ENCODE assay signal across 28 mouse cellular contexts in genomic region chr13:58456547-58456946, GRCm38 (mm10). TPM values are rescaled to one million over a fixed set of nuclear protein-coding genes. Genes with fewer than 3 reads are reported as not detected.
A peak's percentile ranks its signal among the peaks of the same experiment; 100 is the strongest.
DNase-seq lines count a peak whose midpoint lies in the region; ATAC-seq and TF ChIP-seq lines count a peak whose summit lies in the region.
"Had no signal": no experiment of that assay in that cellular context is flagged by ENCODE, and none has a peak within 500 bp of the region (broad histone marks: within the 10 kb centered on the region; RNA-seq: fewer than 3 reads in every experiment).

No protein-coding gene starts in this region.

- peak; percentile 18 for DNase-seq in lung, postnatal 14 days
- DNase-seq in lung, adult 2 months, result no peak
- DNase-seq in brain, adult 2 months (ENCODE audit: low read depth, low spot score), result peak; percentile 30
- DNase-seq in lung, postnatal 25 days (ENCODE audit: low spot score), result peak; percentile 35
- no peak for DNase-seq in right cerebral cortex, postnatal 4 days
- no peak for DNase-seq in Muller cell, postnatal 12 days (ENCODE audit: inconsistent ontology term)
- DNase-seq: adrenal gland, postnatal 10 days; B cell, adult 2 months; cerebellum, adult 11 months; cerebellum, postnatal 10 days; heart, adult 2 months; heart, postnatal 4 days; kidney, adult 9 months; kidney, postnatal 14 days; liver, postnatal 0 days; midbrain, embryonic 14.5 days; retina, postnatal 1 day; right cerebral cortex, postnatal 14 days; thymus, adult 18-20 months; thymus, postnatal 25 days had no signal

- no peak for ATAC-seq in CD4-positive, CD25-positive, alpha-beta regulatory T cell, adult 4 months
- ATAC-seq: forebrain, embryonic 16.5 days; intestine, postnatal 0 days; liver, postnatal 0 days had no signal

- 42% methylated on average over 10 of the region's 10 CpGs for WGBS in lung, adult 2 months

- no peak for TF ChIP-seq POLR2A in lung, adult 2 months (IDR thresholded peaks at IDR 0.05; ENCODE audit: borderline replicate concordance, extremely low read depth, low read depth, low read length)

- H3K4me3 ChIP-seq in lung, adult 2 months (replicated peaks; ENCODE audit: extremely low read depth, low read depth, low read length), result no peak overlapping the region
- H3K4me3 ChIP-seq: embryonic facial prominence, embryonic 13.5 days; erythroblast, embryonic 14.5 days; heart, adult 2 months; heart, embryonic 12.5 days; limb, embryonic 13.5 days; stomach, embryonic 15.5 days had no signal

- TF ChIP-seq CTCF in lung, adult 2 months (IDR thresholded peaks at IDR 0.05; ENCODE audit: insufficient read depth, low read length), result no peak

- H3K4me1 ChIP-seq in lung, adult 2 months (ENCODE audit: control insufficient read depth, insufficient read depth, low read length), result peaks cover 5% of the 10 kb centered on the region
- H3K4me1 ChIP-seq: stomach, embryonic 15.5 days had no signal

RNA-seq across cellular contexts. Expression of gene Hnrnpk, which starts 53.4 kb away (rescaled TPM):
- polyA plus RNA-seq in lung, adult 2 months (2012; rRNA removed), result 192 and 290 TPM in 2 replicates
- polyA plus RNA-seq in CD4-positive, CD25-positive, alpha-beta regulatory T cell, adult 4 months (2017; shearing (Covaris generic)), result 1,000 to 10,000 TPM; 2,078 to 2,363 TPM

RNA-seq across cellular contexts. Expression of gene Rmi1, which starts 54.5 kb away (rescaled TPM):
- 8.7 and 9.7 TPM in 2 replicates for polyA plus RNA-seq in lung, adult 2 months (2012; rRNA removed)
- 10 to 100 TPM; 21.0 to 23.5 TPM for polyA plus RNA-seq in CD4-positive, CD25-positive, alpha-beta regulatory T cell, adult 4 months (2017; shearing (Covaris generic))

Comparison
In these comparisons a context has a peak if more than half of its experiments do, and no peak if none do; other contexts are left out.
1. DNase-seq: peak in lung, postnatal 14 days (single experiment), brain, adult 2 months (single experiment) and lung, postnatal 25 days (single experiment); none in lung, adult 2 months (single experiment), right cerebral cortex, postnatal 4 days (single experiment) and Muller cell, postnatal 12 days (single experiment).